Mouse (Mus musculus) brain, embryonic 14.5 days (tissue): ENCODE results near the gene Zc3h8. TPM values are rescaled to one million over a fixed set of nuclear protein-coding genes. Genes with fewer than 3 reads are reported as not detected.
A peak's percentile ranks its signal among the peaks of the same experiment; 100 is the strongest.

Experiments
- DNase-seq: peaks from one replicate; pipeline ENCODE4 v3.0.0-alpha.2; 2011; ENCODE audit warnings: low read depth
- CTCF ChIP-seq: fragments of 200-500 bp; IDR thresholded peaks from 2 replicates; pipeline ENCODE4 v1.5.1; 2012; ENCODE audit warnings: inconsistent platforms, mild to moderate bottlenecking, moderate library complexity, borderline replicate concordance; ENCODE audit not compliant: insufficient read depth, insufficient read length; ENCODE audit errors: extremely low read depth
- POLR2A ChIP-seq: fragments of 200-500 bp; IDR thresholded peaks from 2 replicates; pipeline ENCODE4 v1.6.1; 2012; ENCODE audit warnings: mild to moderate bottlenecking, inconsistent platforms, borderline replicate concordance; ENCODE audit not compliant: poor library complexity, insufficient read depth, insufficient read length, severe bottlenecking; ENCODE audit errors: extremely low read depth
- polyA plus RNA-seq: library from polyadenylated mRNA; depleted of rRNA; stranded (reverse); fragments of >200 nt; gene quantifications from 2 replicates; pipeline ENCODE4 v1.2.3, GENCODE M21; 2012; rRNA removed

Gene Zc3h8
- polyA plus RNA-seq: 6.3 and 8.7 TPM in 2 replicates

DNA sequence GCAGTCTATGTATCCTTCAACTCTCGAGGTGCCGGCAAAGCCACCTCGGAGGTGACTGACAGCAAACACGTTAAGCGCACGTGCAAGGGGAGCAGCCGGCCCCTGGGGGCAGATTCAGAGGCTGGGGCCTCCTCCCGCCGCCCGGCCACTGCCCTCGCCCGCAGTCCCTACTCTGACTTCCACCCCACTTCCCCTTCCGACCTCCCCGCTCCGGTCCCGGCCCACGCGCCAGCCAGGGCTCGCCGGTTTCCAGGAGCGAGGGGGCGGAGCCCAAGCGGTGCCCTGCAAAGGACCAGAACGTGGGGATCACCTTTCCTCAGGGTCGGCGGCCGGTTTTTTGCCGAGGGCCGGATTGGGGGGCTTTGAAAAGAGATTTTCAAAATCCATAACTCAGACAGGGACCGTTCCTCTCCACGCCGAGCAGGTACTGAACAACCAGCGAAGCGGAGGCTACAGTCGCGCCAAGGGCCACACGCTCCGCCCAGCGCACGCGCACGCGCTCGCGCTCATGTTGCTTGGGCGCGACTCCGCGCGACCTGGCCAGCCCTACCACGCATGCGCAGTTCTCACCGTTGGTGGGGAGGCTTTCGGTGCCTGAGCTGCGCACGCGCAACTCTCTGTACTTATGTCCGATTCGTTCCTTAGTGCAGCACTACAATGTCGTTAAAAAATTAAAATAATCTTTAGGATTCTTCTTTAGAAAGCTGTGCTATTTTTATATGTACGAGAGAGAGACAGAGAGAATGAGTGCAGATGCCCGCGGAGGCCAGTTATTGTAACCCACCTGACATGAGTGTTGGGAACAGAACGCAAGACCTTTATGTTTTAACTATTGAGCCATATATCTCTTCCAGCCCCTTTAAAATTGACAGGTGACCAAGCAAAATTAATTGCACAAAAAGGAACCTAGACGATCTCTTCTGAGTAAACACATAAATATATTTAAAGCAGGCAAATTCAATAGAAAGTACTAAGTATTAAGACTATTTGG lies at the start of gene Zc3h8:
Gene Zc3h8, minus strand, starts transcription at position 540 of the 991 bp plus-strand sequence.
- peak; percentile 98 for DNase-seq
- TF ChIP-seq CTCF: no peak
- TF ChIP-seq POLR2A: peak; percentile 92

DNA sequence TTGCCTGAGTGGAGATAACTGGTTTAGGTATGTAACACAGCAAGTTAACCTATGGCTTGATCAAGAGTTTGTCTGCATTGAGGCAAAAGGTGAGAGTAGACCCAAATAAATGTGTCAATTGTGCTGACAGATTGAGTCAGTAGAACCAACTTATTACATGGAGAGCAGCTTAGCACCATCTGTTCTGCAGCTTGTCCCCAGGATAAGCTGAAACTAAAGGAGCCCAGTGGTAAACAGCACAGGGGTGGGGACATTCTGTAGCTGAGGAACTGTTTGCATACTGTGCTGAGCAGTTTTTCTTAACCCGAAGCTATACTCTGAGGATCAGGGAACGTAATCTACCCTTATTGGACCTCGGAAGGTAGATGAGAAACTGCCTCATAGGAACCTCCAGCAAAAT lies 40.9 kb upstream of the Zc3h8 start:
- peak; percentile 18 for DNase-seq

DNA sequence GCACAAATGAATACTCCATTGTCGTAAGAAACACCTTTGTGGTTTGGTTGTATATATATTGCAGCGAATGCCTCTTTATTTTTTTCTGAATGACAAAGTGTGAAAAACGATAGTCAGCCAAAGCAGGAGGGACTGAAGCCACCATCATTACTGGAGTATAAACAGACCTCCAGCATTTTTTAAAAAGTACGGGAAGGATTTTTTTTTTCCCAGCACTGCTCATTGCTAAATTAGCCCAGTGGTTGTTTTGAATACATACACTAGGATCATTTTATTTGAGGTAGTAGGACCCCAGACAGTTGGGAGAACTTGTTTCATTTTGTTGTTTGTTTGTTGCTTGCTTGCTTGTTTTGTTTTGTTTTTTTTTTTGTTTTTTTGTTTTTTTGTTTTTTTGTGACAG lies 31.7 kb upstream of the Zc3h8 start:
- DNase-seq: no peak
- TF ChIP-seq CTCF (no peak), POLR2A (no peak)

More for the DNA sequence above, 40.9 kb upstream of the Zc3h8 start:
- TF ChIP-seq CTCF (no peak), POLR2A (no peak)

DNA sequence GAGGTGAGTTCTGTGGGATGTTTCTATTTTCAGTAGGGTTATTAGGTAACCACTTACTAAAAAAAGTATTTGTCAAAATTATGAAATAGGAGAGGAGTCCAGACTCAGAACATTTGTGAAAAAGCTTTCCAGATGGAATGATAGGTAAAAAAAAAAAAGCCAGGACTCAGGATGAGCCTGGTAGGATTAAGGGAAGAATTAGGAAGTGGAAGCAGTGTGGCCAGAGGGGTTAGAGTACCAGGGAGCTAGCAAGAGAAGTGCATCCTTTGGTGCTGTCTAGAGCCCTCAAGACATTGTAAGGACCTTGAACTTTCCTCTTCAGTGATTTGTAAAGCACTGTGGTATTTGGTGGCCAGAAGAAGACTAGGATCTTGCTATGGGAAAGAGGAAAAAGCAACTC lies 28.4 kb upstream of the Zc3h8 start:
- DNase-seq: no peak
- TF ChIP-seq CTCF: no peak
- no peak for TF ChIP-seq POLR2A

DNA sequence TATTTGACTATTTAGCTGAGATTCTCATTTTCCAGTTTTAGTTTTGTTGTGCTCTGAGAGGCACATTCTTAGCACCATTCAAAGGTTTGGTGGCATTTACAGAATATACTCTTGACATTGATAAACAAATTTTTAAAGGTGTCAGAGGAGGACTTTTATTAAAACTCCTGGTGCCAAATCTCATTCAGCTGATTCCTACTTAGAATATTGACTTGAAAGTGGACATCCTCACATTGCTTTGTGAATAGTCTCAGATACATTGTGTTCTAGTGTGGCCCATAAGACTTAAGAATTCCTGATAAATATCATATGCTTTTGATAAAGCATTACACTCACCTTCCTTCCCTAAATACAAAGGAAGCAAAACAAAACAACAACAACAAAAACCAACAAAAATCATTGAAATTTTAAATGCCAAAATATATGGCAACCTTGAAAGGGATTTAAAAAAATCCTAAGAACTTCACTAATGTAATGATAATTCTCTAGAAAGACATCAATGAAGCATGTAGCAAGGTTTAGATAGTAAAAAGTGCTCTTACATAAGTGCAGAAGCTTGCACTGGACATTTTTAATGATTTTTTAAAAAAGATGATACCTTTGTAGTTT lies 24.7 kb upstream of the Zc3h8 start:
- DNase-seq: no peak
- no peak for TF ChIP-seq POLR2A
- no peak for TF ChIP-seq CTCF

DNA sequence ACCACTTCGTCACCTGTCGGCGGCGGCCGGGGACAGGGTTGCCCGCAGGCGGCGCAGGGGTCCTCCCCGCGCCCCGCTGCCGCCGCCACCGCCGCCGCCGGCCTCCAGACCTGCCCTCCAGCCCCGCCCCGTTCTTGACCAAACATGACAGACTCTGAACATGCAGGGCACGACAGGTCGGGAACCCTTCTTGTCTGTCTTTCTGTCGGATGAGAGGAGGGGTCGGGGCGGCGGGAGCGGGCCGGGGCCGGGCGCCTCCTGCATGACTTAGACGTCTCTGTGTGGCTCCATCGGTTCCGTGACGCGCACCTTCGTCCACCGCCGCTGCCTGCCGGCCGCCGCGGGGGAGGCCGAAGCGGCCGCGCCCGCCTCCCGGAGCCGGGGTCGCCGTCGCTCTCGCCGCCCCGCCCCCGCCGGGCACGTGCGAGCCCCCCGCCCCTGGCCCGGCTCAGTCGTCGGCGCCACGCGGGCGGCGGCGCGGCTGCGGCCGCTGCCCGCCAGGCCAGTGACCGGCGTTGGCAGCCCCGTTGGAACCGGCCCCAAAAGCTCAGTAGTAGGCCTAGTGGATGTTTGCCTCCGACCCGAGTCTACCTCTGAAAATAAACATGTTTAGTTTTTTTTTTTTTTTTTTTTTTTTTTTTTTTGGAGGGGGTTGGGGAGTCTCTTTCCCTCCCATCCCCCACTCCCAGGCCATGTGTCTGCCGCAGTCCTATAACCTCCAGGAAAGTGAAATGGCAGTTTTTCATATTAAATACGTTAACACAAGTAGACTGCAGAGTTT lies 24.0 kb upstream of the Zc3h8 start, which contains the start of gene Gm10762:
Gene Gm10762, minus strand, starts transcription at position 65 of the 781 bp plus-strand sequence.
- peak; percentile 84 for DNase-seq
- TF ChIP-seq POLR2A (peak; percentile 63; the same call in 1 of the 2 replicates), CTCF (no peak)

DNA sequence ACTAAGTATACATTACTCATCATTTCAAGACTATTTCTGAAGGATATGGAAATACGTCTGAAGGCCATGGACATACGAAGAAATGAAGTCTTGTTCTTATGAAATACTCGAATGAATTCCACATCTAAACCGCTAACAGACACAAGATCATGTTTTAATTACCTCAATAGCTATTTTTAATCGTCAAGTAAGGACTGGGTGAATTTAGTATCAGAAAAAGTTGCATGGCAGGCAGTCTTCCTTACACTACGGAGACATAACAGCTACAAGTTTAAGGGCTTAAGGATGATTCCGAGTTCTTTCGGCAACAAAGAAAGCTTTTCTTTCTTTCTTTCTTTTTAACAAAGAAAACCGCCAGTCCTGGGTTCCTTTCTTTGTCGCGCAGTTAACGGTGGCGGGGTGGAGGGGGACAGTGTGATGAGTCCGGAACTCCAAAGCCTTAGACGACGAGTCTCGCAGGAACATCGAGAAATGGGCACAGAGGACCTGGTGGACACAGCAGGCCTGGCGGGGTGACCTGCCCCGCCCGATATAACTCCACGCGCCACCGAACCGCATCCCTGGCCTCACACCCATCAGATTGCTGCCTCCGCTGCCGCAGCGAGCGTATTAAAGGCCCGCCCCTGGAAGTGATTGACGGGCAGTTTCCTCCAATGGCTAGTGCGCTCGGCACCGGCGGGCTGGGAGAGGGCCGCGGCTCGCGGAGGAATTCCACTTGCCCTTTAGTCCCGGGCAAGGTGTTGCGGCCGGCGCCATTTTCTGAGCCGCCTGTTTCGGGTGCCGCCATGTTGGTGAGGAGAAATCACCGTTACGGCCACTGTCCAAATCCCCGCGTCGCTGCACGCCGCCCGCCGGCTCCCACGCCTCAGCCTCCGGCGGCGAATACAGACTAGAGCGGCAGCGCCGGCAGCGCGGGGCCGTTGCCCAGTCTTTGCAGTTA lies 23.0 kb upstream of the Zc3h8 start, which contains the start of gene Zc3h6:
Gene Zc3h6, plus strand, starts transcription at position 762 of the 940 bp plus-strand sequence.
- DNase-seq: peak; percentile 99
- TF ChIP-seq CTCF (no peak), POLR2A (peak; percentile 87)

DNA sequence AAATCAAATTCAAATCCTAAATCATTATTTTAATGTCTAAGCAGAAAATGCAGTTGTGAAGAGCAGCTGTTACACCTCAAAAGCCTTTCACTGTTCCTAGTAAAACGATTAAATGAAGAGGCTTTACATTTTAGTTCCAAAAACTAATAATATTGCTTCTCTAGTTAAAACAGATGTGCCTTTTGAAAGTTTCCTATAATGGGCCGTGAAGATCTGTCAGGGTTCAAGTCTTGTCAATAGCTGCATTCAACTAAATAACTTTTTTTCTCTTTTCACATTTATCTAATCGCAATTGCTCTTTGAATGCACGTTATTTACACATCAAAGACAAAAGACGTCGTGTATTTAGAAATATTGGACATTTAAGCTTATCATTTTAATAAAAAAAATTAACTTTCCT lies 22.4 kb upstream of the Zc3h8 start:
- TF ChIP-seq CTCF: no peak
- TF ChIP-seq POLR2A: no peak
- DNase-seq: no peak

DNA sequence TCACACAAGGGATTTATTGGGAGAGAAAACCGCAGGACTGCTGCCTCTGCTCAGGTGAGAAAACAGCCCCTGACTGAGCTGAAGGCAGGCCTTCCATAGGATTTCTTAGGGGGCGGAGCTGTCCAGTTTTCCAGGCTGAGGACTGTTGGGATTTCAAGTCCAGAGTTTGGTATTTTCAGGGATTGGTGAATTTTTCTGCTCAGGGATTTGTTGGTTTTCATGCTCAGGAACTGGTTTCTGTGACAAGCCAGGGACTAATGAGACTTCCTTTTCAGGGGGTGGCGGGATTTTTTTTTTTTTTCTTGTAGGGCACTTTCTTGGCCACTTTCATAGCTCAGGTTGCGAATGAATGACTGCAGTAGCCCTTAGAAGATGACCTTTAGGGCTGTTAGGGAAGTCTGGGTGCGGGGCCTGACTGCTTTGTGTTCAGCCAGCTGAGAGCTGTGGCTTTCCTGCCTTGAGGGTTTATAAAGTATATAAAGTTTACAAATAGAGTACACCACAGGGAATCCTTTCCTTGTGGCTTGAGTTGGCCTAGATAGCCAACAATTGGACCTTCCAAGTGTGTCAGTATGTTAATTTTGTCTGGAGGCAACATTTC lies 21.7 kb upstream of the Zc3h8 start:
- TF ChIP-seq CTCF (no peak), POLR2A (no peak)

DNA sequence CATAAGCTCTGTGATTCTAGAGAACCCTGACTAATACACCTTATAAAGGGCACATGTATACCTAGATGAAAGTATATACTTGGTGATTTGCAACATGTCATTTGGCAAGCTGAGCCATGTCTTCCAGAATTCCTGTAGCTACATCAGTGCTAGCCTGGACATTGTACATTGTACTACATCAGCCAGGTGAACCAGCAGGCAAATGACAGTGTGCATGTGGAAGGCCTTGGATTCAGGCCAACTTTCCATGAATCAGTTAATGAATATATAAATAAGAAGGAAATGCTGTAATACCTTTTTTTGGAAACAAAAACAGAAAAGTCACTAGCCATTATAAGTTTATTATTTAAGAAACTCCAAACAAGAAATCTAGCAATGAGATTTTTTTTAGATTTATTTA lies 10.3 kb upstream of the Zc3h8 start:
- no peak for DNase-seq
- TF ChIP-seq CTCF (no peak), POLR2A (no peak)

More for the DNA sequence above, 21.7 kb upstream of the Zc3h8 start:
- peak; percentile 47 for DNase-seq

DNA sequence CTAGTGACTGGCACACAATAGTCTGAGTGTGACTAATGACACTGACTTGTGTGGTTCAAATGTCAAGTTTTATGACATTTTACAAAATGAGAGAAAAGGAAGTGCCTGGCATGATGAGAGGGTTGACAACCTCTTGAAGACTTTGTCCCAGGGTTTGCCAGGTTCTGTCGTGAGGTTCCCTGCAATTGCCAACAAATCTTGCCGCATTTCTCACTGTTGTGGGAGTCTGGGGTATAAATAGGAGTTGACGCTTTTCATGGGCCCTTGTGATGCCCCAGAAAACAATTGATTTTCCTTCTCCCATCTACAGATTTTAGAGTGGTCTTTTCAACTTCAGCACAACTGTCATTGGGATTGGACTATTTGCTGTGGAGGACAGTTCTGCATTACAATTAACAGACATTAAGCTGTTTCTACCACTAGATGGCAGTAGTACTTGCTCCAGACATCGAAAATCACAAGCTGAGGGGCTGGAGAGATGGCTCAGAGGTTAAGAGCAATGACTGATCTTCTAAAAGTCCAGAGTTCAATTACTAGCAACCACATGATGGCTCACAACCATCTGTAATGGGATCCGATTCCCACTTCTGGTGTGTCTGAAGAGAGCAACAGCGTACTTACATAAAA lies 4.2 kb upstream of the Zc3h8 start:
- peak; percentile 85 for DNase-seq
- no peak for TF ChIP-seq POLR2A
- peak; percentile 64; the same call in 1 of the 2 replicates for TF ChIP-seq CTCF
